Mouse (Mus musculus) brain, embryonic 14.5 days (tissue): ENCODE results near the gene Clps.

ENCODE experiments used
- CTCF ChIP-seq: fragments of 200-500 bp; IDR thresholded peaks from 2 replicates; pipeline ENCODE4 v1.5.1; 2012; ENCODE audit warnings: inconsistent platforms, mild to moderate bottlenecking, moderate library complexity, borderline replicate concordance; ENCODE audit not compliant: insufficient read depth, insufficient read length; ENCODE audit errors: extremely low read depth
- POLR2A ChIP-seq: fragments of 200-500 bp; IDR thresholded peaks from 2 replicates; pipeline ENCODE4 v1.6.1; 2012; ENCODE audit warnings: mild to moderate bottlenecking, inconsistent platforms, borderline replicate concordance; ENCODE audit not compliant: poor library complexity, insufficient read depth, insufficient read length, severe bottlenecking; ENCODE audit errors: extremely low read depth

GRCm38 (mm10) chr17:28580396-28580795, 19.8 kb upstream of the Clps start:
- no peak for TF ChIP-seq POLR2A
- no peak for TF ChIP-seq CTCF
